Mouse (Mus musculus) hindbrain, embryonic 14.5 days (tissue): ENCODE data around the gene Parvb. TPM values are rescaled to one million over a fixed set of nuclear protein-coding genes. Genes with fewer than 3 reads are reported as not detected.

Experiments used
- ATAC-seq: fragments of 200-750 bp; cut with Nextera tagmentation; 2 replicates; pipeline ENCODE4 v1.8.0; 2017; ENCODE audit warnings: moderate number of reproducible peaks, mild to moderate bottlenecking, moderate TSS enrichment, moderate library complexity; ENCODE audit not compliant: low FRiP score
- DNase-seq: peaks from one replicate; pipeline ENCODE4 v3.0.0-alpha.2; 2015; ENCODE audit warnings: low spot score
- H3K27ac ChIP-seq: fragments of 300-500 bp; sonication (generic); 2 replicates; pipeline ENCODE4 v1.5.1; 2014; ENCODE audit warnings: mild to moderate bottlenecking, moderate library complexity
- H3K27me3 ChIP-seq: fragments of 300-500 bp; sonication (generic); 2 replicates; pipeline ENCODE4 v1.6.1; 2014; ENCODE audit warnings: mild to moderate bottlenecking, low read length, mixed read lengths; ENCODE audit not compliant: control insufficient read depth, insufficient read depth
- H3K36me3 ChIP-seq: fragments of 300-500 bp; sonication (generic); replicated peaks from 2 replicates; pipeline ENCODE4 v1.6.1; 2014; ENCODE audit not compliant: control insufficient read depth, insufficient read depth
- H3K4me1 ChIP-seq: fragments of 300-500 bp; sonication (generic); replicated peaks from 2 replicates; pipeline ENCODE4 v1.6.1; 2014; ENCODE audit warnings: antibody characterized with exemption, low read length, mixed read lengths; ENCODE audit not compliant: control insufficient read depth, insufficient read depth
- H3K4me2 ChIP-seq: fragments of 300-500 bp; sonication (generic); replicated peaks from 2 replicates; pipeline ENCODE4 v1.6.1; 2014; ENCODE audit warnings: mild to moderate bottlenecking, moderate library complexity
- H3K4me3 ChIP-seq: fragments of 300-500 bp; sonication (generic); replicated peaks from 2 replicates; pipeline ENCODE4 v1.5.1; 2014; ENCODE audit warnings: mild to moderate bottlenecking, low read length
- H3K9ac ChIP-seq: fragments of 300-500 bp; sonication (generic); 2 replicates; pipeline ENCODE4 v1.6.1; 2014
- H3K9me3 ChIP-seq: fragments of 300-500 bp; sonication (generic); 2 replicates; pipeline ENCODE4 v1.6.1; 2016; ENCODE audit warnings: low read length; ENCODE audit not compliant: control insufficient read depth
- WGBS: fragments of 180-500 bp; shearing (Covaris S2); extraction: QIAGEN DNeasy Blood & Tissue Kit; methylation state at CpG from one replicate; pipeline ENCODE4 v1.1.7; 2014; 5-methylcytosine and 5-hydroxymethylcytosine counted together
- polyA plus RNA-seq: library from polyadenylated mRNA; unstranded; fragments of >200 nt; fragmentation: Nextera tagmentation; extraction: Ambion mirVana; gene quantifications from 2 replicates; pipeline ENCODE4 v1.2.1, GENCODE M21; 2014

Gene Parvb
- polyA plus RNA-seq, 1 experiment from 2014 or later = 4.1 TPM

GRCm38 (mm10) chr15:84230661-84231060 is 1.2 kb upstream of the Parvb start:
- no peak overlapping the region for H3K4me3 ChIP-seq
- ATAC-seq (no peak), DNase-seq (no peak)
- H3K27me3 ChIP-seq = no peaks in the 10 kb centered on the region
- no peaks in the 10 kb centered on the region for H3K9me3 ChIP-seq
- H3K9ac ChIP-seq = peak overlapping the region; percentile 60; the same call in 1 of the 2 replicates
- WGBS = 11% methylated on average over 5 of the region's 5 CpGs
- H3K27ac ChIP-seq = peak overlapping the region; percentile 78
- peaks cover 40% of the 10 kb centered on the region for H3K4me1 ChIP-seq
- peak overlapping the region; percentile 68 for H3K4me2 ChIP-seq
- no peaks in the 10 kb centered on the region for H3K36me3 ChIP-seq

DNA sequence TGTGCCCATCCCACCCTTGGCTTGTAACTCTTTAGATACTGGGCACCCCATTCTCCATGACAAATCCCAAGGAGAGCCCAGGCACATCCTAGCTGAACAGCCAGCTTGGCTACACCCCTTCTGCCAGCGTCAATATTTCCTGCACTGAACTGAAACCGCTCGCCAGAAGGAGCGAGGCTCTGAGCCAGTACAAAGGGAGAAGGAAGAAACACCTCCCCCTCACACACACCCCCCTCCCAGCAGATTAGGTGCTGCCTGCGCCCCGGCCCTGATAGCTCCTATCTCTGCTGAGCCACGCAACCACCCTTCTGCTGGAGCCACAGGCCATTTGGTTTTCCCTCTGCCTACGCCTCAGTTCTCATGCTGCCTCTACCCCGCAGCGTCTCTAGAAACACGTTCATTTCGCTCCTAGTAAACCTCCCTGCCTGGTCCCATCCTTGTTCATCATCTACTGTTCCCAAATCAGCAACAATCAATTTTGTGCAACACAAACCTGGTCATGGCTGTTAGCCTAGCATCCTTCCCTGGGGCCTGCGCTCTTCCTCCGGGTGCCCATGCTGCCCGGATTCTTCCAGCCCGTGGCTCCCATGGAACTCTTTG is 630 bp upstream of the Parvb start:
- no peaks in the 10 kb centered on the region for H3K9me3 ChIP-seq
- H3K4me2 ChIP-seq = peak overlapping the region; percentile 68
- peak overlapping the region; percentile 78 for H3K27ac ChIP-seq
- peak overlapping the region; percentile 60 for H3K9ac ChIP-seq
- peak overlapping the region; percentile 34 for H3K4me3 ChIP-seq
- DNase-seq (no peak), ATAC-seq (no peak; the same call in 1 of the 2 replicates)
- 3% methylated on average over 16 of the region's 16 CpGs for WGBS
- no peaks in the 10 kb centered on the region for H3K36me3 ChIP-seq
- no peaks in the 10 kb centered on the region for H3K27me3 ChIP-seq
- peaks cover 36% of the 10 kb centered on the region for H3K4me1 ChIP-seq

GRCm38 (mm10) chr15:84232609-84233008 is 766 bp downstream of the Parvb start:
- Histone ChIP-seq H3K27ac (no peak overlapping the region), H3K36me3 (no peaks in the 10 kb centered on the region), H3K9me3 (no peaks in the 10 kb centered on the region), H3K27me3 (no peaks in the 10 kb centered on the region), H3K4me1 (peaks cover 25% of the 10 kb centered on the region), H3K9ac (no peak overlapping the region), H3K4me2 (peak overlapping the region; percentile 68), H3K4me3 (peak overlapping the region; percentile 34)
- WGBS = 9% methylated on average over 8 of the region's 8 CpGs
- ATAC-seq (no peak), DNase-seq (no peak)

DNA sequence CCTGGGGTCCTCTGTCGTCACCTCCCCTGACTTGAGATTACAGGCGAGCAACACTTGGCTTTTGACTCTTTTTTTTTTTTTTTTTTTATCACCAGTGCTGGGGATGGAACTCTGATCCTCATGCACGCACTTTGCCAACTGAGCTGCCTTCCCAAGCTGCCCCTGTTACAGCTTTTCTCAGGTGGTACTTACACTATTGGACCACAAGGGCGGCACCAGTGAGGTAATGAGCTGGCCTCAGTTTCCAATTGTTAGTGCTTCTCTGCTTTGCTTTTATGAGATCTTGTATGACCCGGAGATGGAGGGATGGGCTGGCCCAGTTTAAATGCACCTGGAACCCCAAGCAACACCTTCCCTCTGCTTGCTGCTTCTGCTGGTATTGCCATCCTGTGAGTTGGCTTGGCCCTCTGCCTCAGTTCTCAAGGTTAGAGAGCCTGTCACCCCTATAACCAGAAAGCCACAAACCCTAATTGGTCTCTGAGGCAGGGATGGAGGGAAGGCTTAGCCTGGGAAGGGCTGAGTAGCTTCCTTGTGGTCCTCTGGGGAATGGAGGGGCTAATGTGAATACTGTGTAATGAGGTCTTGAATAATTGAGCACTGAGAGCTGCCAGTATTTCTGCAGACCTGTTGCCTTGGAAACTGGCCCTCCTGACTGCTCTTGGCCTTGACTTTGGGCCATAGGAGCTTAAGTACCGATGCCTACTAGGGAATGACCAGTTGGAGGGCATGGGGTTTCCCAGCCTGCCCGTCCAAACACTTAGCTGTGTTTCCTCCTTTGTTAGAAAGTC is 3.1 kb downstream of the Parvb start:
- Histone ChIP-seq H3K4me3 (no peak overlapping the region), H3K27me3 (no peaks in the 10 kb centered on the region), H3K27ac (no peak overlapping the region), H3K9ac (no peak overlapping the region), H3K4me1 (peaks cover 44% of the 10 kb centered on the region), H3K36me3 (no peaks in the 10 kb centered on the region), H3K4me2 (no peak overlapping the region), H3K9me3 (no peaks in the 10 kb centered on the region)
- DNase-seq (no peak), ATAC-seq (no peak)
- 79% methylated on average over 7 of the region's 7 CpGs for WGBS

GRCm38 (mm10) chr15:84235646-84236045 is 3.8 kb downstream of the Parvb start:
- Histone ChIP-seq H3K9ac (no peak overlapping the region), H3K4me3 (no peak overlapping the region), H3K4me1 (peaks cover 44% of the 10 kb centered on the region), H3K4me2 (no peak overlapping the region), H3K27me3 (no peaks in the 10 kb centered on the region), H3K36me3 (no peaks in the 10 kb centered on the region), H3K27ac (no peak overlapping the region), H3K9me3 (no peaks in the 10 kb centered on the region)
- no peak for ATAC-seq
- DNase-seq = no peak
- 40% methylated on average over 7 of the region's 7 CpGs for WGBS

- Histone ChIP-seq H3K9ac (no peak overlapping the region), H3K4me3 (no peak overlapping the region), H3K27me3 (no peaks in the 10 kb centered on the region), H3K4me2 (peak overlapping the region; percentile 17), H3K27ac (0 out of 2 replicates have a peak overlapping the region, but pooled peaks have one; percentile 51), H3K4me1 (peaks cover 28% of the 10 kb centered on the region), H3K36me3 (no peaks in the 10 kb centered on the region), H3K9me3 (no peaks in the 10 kb centered on the region)
- DNase-seq = no peak
- ATAC-seq = no peak
- WGBS = 30% methylated on average over 15 of the region's 15 CpGs
These were observed 6.7 kb downstream of the Parvb start for GRCm38 (mm10) chr15:84238552-84238951.

- ATAC-seq = no peak
- 23% methylated on average over 16 of the region's 16 CpGs for WGBS
- H3K4me1 ChIP-seq = peaks cover 28% of the 10 kb centered on the region
- H3K4me2 ChIP-seq = peak overlapping the region; percentile 17
- H3K9ac ChIP-seq = no peak overlapping the region
- no peaks in the 10 kb centered on the region for H3K9me3 ChIP-seq
- no peak for DNase-seq
- no peak overlapping the region for H3K4me3 ChIP-seq
- H3K27me3 ChIP-seq = no peaks in the 10 kb centered on the region
- H3K27ac ChIP-seq = 0 out of 2 replicates have a peak overlapping the region, but pooled peaks have one; percentile 51
- H3K36me3 ChIP-seq = no peaks in the 10 kb centered on the region
These were observed 7.2 kb downstream of the Parvb start for GRCm38 (mm10) chr15:84238991-84239401.

- Histone ChIP-seq H3K9ac (no peak overlapping the region), H3K4me3 (no peak overlapping the region), H3K27ac (no peak overlapping the region), H3K36me3 (no peaks in the 10 kb centered on the region), H3K4me1 (peaks cover 24% of the 10 kb centered on the region), H3K4me2 (no peak overlapping the region), H3K27me3 (no peaks in the 10 kb centered on the region), H3K9me3 (no peaks in the 10 kb centered on the region)
- ATAC-seq (no peak), DNase-seq (no peak)
- 55% methylated on average over 7 of the region's 7 CpGs for WGBS
These were observed 9.7 kb downstream of the Parvb start for GRCm38 (mm10) chr15:84241520-84241919.

- DNase-seq (no peak), ATAC-seq (no peak; the same call in 1 of the 2 replicates)
- no peaks in the 10 kb centered on the region for H3K27me3 ChIP-seq
- H3K9ac ChIP-seq = no peak overlapping the region
- H3K36me3 ChIP-seq = no peaks in the 10 kb centered on the region
- H3K27ac ChIP-seq = peak overlapping the region; percentile 53
- H3K4me3 ChIP-seq = no peak overlapping the region
- H3K9me3 ChIP-seq = peaks cover 6% of the 10 kb centered on the region; the same call in 1 of the 2 replicates
- WGBS = 49% methylated on average over 7 of the region's 7 CpGs
- H3K4me2 ChIP-seq = no peak overlapping the region
- peaks cover 5% of the 10 kb centered on the region; the same call in 1 of the 2 replicates for H3K4me1 ChIP-seq
These were observed 13.3 kb downstream of the Parvb start for GRCm38 (mm10) chr15:84245104-84245503.
